Mouse (Mus musculus) stomach, postnatal 0 days (tissue): ENCODE measurements at regions not wholly inside any gene's neighbourhood (a gene's known extent, or its start where the extent isn't known, plus 50 kb on each side); places are given as distances from the start of the nearest gene placed in this dataset.

ENCODE experiments used
- ATAC-seq: fragments of 200-750 bp; cut with Nextera tagmentation; 2 replicates; pipeline ENCODE4 v1.8.0; 2017; ENCODE audit not compliant: low FRiP score, low TSS enrichment
- DNase-seq: peaks from one replicate; pipeline ENCODE4 v3.0.0-alpha.2; 2016; ENCODE audit warnings: low spot score
- H3K27ac ChIP-seq: fragments of 300-500 bp; sonication (generic); replicated peaks from 2 replicates; pipeline ENCODE4 v1.5.1; 2014; ENCODE audit warnings: mild to moderate bottlenecking, control low read depth
- H3K27me3 ChIP-seq: fragments of 300-500 bp; sonication (generic); 2 replicates; pipeline ENCODE4 v1.6.1; 2014; ENCODE audit warnings: low read length; ENCODE audit not compliant: control insufficient read depth, insufficient read depth
- H3K36me3 ChIP-seq: fragments of 300-500 bp; sonication (generic); 2 replicates; pipeline ENCODE4 v1.6.1; 2014; ENCODE audit warnings: low read length, mixed read lengths; ENCODE audit not compliant: control insufficient read depth, insufficient read depth
- H3K4me1 ChIP-seq: fragments of 300-500 bp; sonication (generic); replicated peaks from 2 replicates; pipeline ENCODE4 v1.6.1; 2014; ENCODE audit warnings: antibody characterized with exemption; ENCODE audit not compliant: control insufficient read depth, insufficient read depth
- H3K4me2 ChIP-seq: fragments of 300-500 bp; sonication (generic); replicated peaks from 2 replicates; pipeline ENCODE4 v1.6.1; 2014; ENCODE audit warnings: low read depth, mild to moderate bottlenecking, control low read depth, moderate library complexity
- H3K4me3 ChIP-seq: fragments of 300-500 bp; sonication (generic); 2 replicates; pipeline ENCODE4 v1.5.1; 2014; ENCODE audit warnings: low read depth, low read length, control low read depth
- H3K9ac ChIP-seq: fragments of 300-500 bp; sonication (generic); 2 replicates; pipeline ENCODE4 v1.6.1; 2014; ENCODE audit warnings: mild to moderate bottlenecking, low read length, control low read depth, mixed read lengths
- H3K9me3 ChIP-seq: fragments of 300-500 bp; sonication (generic); 2 replicates; pipeline ENCODE4 v1.6.1; 2016; ENCODE audit warnings: low read length; ENCODE audit not compliant: control insufficient read depth
- CTCF ChIP-seq: IDR thresholded peaks from 2 replicates; pipeline ENCODE4 v1.5.1; 2016; ENCODE audit warnings: antibody characterized with exemption, low read depth, mild to moderate bottlenecking, moderate library complexity
- EP300 ChIP-seq: optimal IDR thresholded peaks from 2 replicates; pipeline ENCODE3; 2016; ENCODE audit warnings: antibody characterized with exemption
- WGBS: fragments of 180-500 bp; shearing (Covaris S2); extraction: QIAGEN DNeasy Blood & Tissue Kit; methylation state at CpG from one replicate; pipeline ENCODE4 v1.1.7; 2014; 5-methylcytosine and 5-hydroxymethylcytosine counted together

- Histone ChIP-seq H3K9ac (no peak overlapping the region), H3K27ac (no peak overlapping the region), H3K9me3 (no peaks in the 10 kb centered on the region), H3K4me2 (no peak overlapping the region), H3K36me3 (no peaks in the 10 kb centered on the region), H3K27me3 (no peaks in the 10 kb centered on the region), H3K4me3 (no peak overlapping the region), H3K4me1 (peaks cover 7% of the 10 kb centered on the region)
- 89% methylated on average over 6 of the region's 6 CpGs for whole genome bisulfite sequencing
- DNase-seq: no peak
- no peak for ATAC-seq
- TF ChIP-seq CTCF: no peak
- no peak for TF ChIP-seq EP300
Measured at GRCm38 (mm10) chr16:29879665-29880064, 184.5 kb upstream of the Hes1 start.

GRCm38 (mm10) chr16:29881497-29881896 lies 182.7 kb upstream of the Hes1 start:
- ATAC-seq: no peak
- no peaks in the 10 kb centered on the region for H3K36me3 ChIP-seq

GRCm38 (mm10) chr16:29882226-29882972 lies 181.8 kb upstream of the Hes1 start:
- Histone ChIP-seq H3K27me3 (no peaks in the 10 kb centered on the region), H3K36me3 (no peaks in the 10 kb centered on the region), H3K4me1 (peaks cover 7% of the 10 kb centered on the region), H3K9me3 (no peaks in the 10 kb centered on the region), H3K4me2 (no peak overlapping the region), H3K9ac (no peak overlapping the region), H3K27ac (peak overlapping the region; percentile 37), H3K4me3 (no peak overlapping the region)
- DNase-seq (peak; percentile 62), ATAC-seq (peak; percentile 47)
- TF ChIP-seq EP300 (no peak), CTCF (no peak)
- 21% methylated on average over 10 of the region's 10 CpGs for WGBS

More at GRCm38 (mm10) chr16:29881497-29881896, 182.7 kb upstream of the Hes1 start:
- 41% methylated on average over 12 of the region's 12 CpGs for WGBS
- Histone ChIP-seq H3K9me3 (no peaks in the 10 kb centered on the region), H3K27me3 (no peaks in the 10 kb centered on the region), H3K9ac (no peak overlapping the region), H3K27ac (no peak overlapping the region), H3K4me3 (no peak overlapping the region), H3K4me2 (no peak overlapping the region), H3K4me1 (peaks cover 7% of the 10 kb centered on the region)
- no peak for DNase-seq
- TF ChIP-seq CTCF: no peak
- TF ChIP-seq EP300: no peak

- TF ChIP-seq CTCF (no peak), EP300 (no peak)
- Histone ChIP-seq H3K4me2 (no peak overlapping the region), H3K36me3 (no peaks in the 10 kb centered on the region), H3K27ac (no peak overlapping the region), H3K4me3 (no peak overlapping the region), H3K4me1 (peaks cover 7% of the 10 kb centered on the region), H3K9ac (no peak overlapping the region), H3K9me3 (no peaks in the 10 kb centered on the region), H3K27me3 (no peaks in the 10 kb centered on the region)
- WGBS: 65% methylated on average over 10 of the region's 10 CpGs
- ATAC-seq (no peak), DNase-seq (no peak)
Measured at GRCm38 (mm10) chr16:29883252-29883992, 180.8 kb upstream of the Hes1 start.

- no peak overlapping the region for H3K4me2 ChIP-seq
- no peak for DNase-seq
- H3K27ac ChIP-seq: no peak overlapping the region
- no peaks in the 10 kb centered on the region for H3K9me3 ChIP-seq
- H3K4me1 ChIP-seq: peaks cover 7% of the 10 kb centered on the region
- H3K9ac ChIP-seq: no peak overlapping the region
- no peak overlapping the region for H3K4me3 ChIP-seq
- no peak for ATAC-seq
- TF ChIP-seq CTCF: no peak
- TF ChIP-seq EP300: no peak
- H3K27me3 ChIP-seq: no peaks in the 10 kb centered on the region
- H3K36me3 ChIP-seq: no peaks in the 10 kb centered on the region
- whole genome bisulfite sequencing: 76% methylated on average over 4 of the region's 4 CpGs
Measured at GRCm38 (mm10) chr16:29884899-29885298, 179.3 kb upstream of the Hes1 start.

- DNase-seq: no peak
- TF ChIP-seq EP300: no peak
- no peak for TF ChIP-seq CTCF
- no peak overlapping the region for H3K27ac ChIP-seq
- 57% methylated on average over 4 of the region's 4 CpGs for WGBS
- no peaks in the 10 kb centered on the region for H3K36me3 ChIP-seq
- no peaks in the 10 kb centered on the region for H3K27me3 ChIP-seq
- H3K4me3 ChIP-seq: no peak overlapping the region
- no peaks in the 10 kb centered on the region for H3K9me3 ChIP-seq
- H3K9ac ChIP-seq: no peak overlapping the region
- peaks cover 7% of the 10 kb centered on the region for H3K4me1 ChIP-seq
- H3K4me2 ChIP-seq: no peak overlapping the region
- ATAC-seq: 0 out of 2 replicates have a peak, but pooled peaks have one; percentile 54
Measured at GRCm38 (mm10) chr16:29886755-29887154, 177.4 kb upstream of the Hes1 start.
